Mouse (Mus musculus): ENCODE data around the gene Ndrg2.

Gene Ndrg2

DNA sequence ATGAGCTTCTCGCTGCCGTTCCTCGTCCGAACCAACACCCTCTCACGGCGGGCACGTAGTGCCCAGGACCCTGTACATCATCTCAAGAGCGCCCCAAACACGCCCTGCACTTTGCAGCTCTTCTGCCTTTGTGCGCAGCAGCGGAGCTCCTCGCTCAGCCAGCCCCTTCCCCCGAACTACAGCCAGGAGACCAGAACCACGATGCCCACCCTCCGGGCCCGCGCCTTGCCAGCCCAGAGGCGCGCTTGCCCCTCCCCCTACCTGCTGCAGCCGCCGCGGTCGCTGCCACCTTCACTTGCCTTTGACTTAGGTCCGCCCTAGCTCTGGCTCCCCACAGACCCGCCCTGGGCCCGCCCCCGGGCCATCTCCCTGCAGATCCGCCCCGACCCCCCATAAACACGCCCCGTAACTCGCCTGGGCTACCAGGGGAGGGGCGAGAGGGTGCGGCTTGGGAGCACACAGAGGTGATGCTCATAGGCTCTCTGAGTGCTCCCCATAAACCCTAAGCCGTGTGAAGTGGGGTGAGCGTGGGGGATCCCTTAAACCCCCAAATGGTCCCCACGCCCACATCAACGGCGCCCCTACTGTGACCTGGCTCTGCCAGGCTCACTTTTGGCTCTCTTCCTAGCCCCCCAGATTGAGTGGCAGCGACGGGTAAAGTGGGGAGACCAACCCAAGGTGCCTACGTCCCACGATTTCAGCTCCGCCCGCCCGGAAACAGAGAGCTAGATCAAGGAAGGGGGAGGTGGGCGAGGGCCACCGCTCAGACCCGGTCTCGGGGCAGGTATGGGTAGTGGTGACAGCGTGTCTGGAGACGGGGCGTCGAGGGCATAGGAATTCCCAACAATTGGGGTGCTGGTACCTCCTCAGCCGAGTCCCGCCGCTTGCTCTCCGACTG, 647 bp downstream of the Ndrg2 start:
- DNase-seq (ENCODE audit: low spot score), result peak; percentile 93

DNA sequence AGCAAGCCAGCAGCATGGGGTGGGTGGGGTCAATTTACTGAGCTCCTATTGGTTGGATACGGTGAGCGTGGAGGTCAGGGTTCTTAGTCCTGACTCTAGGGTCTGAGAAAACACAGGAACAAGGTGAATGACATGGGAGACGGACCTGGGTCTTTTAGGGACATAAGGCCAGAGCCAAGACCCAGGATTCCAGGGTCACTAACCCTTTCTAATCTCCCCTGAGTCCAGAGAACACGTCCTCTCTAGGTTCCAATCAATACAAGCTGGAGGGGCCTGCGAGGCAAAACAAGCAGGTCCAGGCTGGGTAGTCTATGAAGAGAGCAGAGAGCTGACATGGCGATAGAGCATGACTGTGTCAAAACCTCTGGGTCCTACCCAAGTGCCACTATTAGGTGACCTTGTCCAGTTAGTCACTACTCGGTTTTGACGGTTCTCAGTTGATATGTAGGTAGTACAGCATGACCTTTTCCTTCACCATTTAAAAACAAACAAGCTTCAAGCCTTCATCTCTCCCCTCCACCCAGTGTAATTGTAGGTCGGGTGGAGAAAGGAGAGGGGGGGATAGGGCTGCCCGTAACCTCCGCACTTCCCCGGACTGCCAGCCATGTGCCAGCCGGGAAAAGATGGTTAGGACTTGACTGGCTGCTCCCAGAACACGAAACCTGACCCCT, 1.4 kb downstream of the Ndrg2 start:
- no peak for DNase-seq (ENCODE audit: low spot score)

DNA sequence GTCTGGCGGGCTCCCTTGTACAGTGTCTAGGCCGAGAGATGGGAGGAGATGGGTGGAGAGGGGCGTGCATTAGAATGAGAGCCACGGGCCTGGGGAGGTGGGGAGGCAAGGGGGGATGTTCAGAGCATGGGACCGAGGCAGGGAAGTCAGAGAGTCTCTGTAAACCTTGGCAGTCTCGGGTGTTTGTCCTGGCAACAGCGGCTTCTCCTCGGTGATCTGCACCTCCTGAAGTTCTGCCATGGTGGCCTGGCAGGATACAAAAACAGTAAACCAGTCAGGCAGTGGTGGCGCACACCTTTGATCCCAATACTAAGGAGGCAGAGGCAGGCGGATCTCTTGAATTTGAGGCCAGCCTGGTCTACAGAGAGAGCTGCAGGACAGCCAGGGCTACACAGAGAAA, 2.7 kb downstream of the Ndrg2 start:
- DNase-seq (ENCODE audit: low spot score), result no peak

DNA sequence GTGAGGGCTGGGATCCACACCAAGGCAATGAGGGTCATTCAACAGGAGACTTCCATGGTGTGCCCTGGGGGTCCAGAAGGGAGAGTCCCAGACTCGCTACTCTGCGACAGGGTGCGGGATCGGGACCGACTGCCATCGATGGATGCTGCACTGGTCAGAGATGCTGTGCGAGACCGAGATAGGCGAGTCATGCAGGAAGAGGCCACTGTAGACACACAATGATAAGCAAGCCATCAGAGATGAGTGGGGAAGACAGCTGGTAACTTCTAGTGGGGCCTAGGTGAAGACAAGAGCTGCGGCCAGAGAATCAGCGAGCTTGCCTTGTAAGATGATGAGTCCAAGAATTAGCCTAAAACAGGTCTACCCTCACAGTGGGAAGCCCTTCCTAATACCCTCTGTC, 7.9 kb downstream of the Ndrg2 start:
- DNase-seq (ENCODE audit: low spot score), result no peak

DNA sequence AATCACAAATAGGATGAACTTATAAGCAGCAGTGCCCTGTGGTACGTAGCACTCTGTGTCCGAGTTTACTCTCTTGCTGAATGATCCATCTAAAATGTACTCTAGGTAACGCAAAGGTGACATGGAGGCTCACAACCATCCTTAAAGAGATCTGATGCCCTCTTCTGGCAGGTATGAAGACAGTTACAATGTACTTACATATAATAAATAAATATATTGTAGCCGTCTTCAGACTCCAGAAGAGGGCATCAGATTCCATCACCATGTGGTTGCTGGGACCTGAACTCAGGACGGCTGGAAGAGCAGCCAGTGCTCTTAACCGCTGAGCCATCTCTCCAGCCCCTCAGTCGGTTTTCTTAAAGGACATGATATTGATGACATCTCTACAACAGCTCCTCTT, 9.3 kb downstream of the Ndrg2 start:
- DNase-seq (ENCODE audit: low spot score), result no peak

DNA sequence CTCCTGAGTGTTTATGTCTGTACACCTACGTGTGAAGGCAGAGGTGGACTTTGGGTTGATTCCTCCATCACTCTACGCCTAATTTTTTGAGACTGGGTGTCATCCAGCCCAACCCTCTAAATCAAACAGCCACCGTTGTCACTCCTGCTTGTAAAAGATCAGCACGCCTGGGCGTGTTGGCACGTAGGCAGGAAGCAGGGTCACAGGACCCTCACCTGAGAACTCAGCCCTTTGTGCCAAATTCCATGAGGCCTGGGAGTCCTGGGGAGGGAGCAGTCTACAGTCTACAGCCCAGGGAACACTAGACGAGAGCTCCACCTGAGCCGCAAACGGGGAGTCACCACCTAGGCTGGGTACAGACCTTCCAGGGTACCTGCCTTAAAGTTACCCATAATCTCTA, 10.2 kb downstream of the Ndrg2 start:
- DNase-seq (ENCODE audit: low spot score), result peak; percentile 50

DNA sequence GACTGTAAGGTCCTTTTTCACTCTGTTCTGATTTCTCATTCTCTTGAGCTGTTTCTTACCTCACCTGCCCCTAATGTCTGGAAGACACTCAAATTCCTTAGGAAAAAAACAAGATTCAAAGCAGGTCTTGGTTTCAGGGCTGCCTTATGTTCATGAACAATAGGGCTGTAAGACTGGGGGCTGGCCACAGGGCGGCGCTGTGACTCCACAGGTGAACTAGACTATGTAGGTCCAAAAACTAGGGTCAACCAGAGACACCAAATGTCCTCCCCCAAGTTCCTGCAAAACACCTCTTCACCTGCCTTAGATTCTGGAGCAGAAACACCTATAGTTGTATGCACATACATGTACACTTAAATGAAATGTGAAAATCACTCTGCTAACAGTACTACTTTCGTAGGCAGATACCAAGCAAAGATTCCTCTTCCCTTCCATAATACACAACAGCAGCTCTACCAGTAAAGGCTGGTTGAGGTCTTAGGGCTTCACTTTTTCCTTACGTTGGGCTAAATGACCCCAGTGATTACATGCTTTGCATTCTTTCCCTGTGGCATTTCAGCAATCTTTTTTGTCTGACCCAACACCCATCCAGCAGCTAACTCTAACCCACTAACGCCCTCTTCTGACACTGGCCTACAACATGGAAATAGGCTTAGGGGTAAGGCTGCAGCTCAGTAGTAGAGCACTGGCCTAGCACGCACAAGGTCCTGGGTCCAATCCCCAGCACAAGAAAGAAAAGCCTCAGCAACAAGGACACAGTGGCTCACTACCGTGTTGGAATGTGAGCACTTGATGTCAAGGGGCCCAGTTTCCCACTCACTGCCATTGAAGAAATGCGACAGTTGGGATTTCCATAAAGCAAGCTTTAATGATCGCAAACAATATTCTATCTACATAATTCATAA, 10.9 kb downstream of the Ndrg2 start:
- peak; percentile 85 for DNase-seq (ENCODE audit: low spot score)

DNA sequence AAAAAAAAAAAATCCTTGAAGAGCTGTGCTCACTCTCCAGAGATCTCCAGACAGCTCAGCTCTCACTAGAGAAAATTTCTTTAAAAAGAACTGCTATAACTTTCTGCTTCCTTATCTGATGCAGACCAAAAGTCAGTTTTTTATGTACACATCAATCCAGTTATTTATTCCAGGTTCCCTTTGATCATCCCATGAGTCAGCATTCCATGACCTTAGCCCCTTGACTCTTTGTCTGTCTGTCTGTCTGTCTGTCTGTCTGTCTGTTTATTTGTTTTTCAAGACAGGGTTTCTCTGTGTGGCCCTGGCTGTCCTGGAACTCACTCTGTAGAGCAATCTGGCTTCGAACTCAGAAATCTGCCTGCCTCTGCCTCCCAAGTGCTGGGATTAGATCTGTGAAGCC, 14.6 kb downstream of the Ndrg2 start:
- DNase-seq (ENCODE audit: low spot score), result no peak

DNA sequence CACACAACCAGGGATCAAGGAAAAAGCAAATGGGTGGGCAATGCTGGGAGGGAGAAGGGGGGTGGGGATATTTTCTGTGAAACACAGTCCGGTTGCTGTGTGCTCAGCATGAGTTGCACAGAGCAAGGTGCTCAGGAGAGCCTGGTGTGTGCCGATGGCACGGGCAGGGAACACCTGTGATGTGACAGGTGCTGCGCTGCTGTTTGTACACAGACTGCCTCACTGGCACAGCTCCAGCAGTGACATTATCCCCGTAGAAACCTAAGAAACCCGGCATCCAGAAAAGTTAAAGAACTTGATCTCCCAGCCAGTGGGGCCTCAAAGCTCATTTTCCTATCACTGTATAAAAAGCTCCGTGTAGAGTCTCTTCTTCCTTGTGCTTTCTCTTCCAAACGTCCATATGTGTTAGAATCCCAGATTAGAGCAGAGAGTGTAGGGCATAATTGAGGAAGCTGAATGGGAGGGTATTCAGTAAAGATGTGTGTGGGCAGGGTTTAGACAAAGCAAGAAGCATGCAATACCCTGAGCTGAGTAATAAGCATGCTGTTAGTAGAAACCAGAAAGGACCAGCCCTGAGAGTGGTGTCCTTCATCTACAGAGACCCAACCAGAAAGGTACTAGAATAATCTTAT, 17.3 kb downstream of the Ndrg2 start:
- no peak for DNase-seq (ENCODE audit: low spot score)

DNA sequence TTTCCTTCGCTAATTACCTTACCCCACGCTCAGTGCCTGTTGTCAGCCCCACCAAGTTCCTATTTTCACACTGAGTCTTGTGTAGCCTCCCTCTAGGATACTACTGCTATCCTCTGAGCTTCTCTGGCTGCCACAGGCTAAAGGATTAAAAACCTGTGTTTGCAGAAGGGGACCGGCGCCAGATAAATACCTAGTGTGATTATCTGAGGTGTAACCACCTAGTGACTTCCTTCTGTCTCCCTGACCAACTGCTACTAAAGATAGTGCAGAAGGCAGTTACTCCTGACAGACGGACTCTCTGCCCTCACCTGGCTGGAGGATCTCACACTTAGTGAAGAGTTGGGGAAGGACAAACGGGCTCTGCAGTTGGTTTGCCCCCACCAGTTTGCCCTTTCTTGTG, 17.9 kb downstream of the Ndrg2 start:
- no peak for DNase-seq (ENCODE audit: low spot score)

DNA sequence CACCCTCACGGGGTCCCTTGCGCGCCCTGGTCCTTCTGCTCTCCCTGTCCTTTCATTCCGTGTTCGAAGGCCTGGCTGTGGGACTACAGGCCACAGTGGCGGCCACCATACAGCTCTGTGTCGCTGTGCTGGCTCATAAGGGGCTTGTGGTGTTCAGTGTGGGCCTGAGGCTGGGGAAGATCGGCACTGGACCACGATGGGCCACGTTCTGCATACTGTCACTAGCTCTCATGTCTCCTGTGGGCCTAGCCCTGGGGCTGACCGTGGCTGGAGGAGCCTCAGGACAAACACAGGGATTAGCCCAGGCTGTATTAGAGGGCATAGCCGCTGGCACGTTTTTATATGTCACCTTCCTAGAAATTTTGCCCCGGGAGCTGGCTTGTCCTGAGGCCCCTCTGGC, 18.9 kb downstream of the Ndrg2 start:
- DNase-seq (ENCODE audit: low spot score), result no peak

DNA sequence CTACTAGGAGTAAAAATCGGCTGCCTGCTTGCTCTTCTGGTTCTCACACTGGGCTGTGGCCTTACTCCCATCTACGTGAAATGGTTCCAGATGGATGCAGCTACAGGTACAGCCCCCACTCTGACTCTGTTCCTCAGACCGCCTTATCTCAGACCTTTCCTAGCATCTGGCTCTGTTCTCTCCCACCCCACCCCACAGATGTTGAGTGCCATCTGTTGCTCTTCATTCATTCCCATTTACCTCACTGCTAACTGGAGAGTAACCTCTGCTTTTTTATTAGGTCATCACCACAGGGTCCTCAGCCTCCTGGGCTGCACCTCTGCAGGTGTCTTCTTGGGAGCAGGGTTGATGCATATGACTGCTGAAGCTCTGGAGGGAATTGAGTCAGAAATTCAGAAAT, 20.1 kb downstream of the Ndrg2 start:
- no peak for DNase-seq (ENCODE audit: low spot score)

DNA sequence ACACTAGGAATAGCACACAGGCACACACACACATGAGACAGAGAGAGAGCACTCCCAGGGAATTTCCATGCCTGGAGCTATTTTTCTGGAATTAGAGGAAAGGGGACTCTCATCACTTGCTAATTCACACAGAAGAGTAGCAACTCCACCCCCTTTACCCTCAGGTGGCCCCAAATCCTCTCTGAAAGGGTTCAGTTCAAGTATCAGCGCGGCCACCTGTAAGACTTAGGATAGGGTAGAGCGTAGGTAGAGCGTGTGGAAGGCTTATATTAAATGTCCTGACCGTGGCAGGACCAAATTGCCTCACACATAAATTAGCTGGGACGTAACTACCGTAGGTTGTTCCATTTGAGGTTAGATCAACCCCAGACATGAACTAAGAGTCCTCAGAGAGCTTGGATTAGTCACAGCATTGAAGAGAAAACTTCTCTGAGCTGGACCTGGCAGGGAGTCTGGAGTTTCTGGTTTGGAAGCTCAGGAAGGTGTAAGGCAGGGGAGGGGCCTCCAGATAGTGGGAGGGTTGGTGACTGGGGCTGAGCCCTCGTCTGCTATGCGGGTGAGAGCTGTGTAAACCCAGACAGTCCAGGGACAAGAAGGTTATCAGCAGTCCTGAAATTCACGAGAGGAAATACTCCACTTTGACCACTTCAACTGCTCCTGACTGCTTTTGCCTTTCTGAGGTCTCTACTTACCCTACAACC, 20.7 kb downstream of the Ndrg2 start:
- DNase-seq (ENCODE audit: low spot score), result peak; percentile 42

DNA sequence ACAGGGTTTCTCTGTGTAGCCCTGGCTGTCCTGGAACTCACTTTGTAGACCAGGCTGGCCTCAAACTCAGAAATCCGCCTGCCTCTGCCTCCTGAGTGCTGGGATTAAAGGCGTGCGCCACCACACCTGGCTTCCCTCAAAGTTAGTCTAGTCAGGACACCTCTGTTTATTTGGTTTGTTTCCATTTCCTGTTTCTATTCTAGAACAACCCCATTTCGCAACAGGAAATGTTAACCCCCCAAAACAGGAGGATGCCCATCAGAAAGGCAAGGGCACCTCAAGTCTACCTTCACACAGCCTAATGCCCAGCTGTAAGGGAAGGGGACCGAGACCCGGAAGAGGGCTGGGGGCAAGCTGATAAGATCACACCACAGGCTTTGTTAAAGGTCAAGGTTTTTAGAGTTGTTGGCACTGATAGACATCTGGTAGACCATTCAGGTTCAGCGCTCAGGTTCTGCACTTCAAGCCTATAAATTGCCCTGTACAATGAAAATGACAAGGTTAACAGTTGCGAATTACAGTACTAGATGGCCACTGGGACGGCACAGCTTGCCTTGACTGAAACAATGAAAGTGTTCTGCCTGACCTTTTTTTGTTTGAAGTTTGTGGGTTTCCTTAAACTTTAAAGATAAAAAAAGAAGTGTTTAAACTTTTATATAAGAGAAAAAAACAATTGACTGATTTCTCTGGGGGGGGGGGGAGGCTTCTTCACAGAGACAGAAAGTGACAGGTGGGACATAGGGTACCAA, 21.6 kb downstream of the Ndrg2 start, which contains the start of gene Slc39a2:
Slc39a2 (plus strand) TSS at position 699 of the 749 bp plus-strand sequence.
- DNase-seq (ENCODE audit: low spot score), result no peak

DNA sequence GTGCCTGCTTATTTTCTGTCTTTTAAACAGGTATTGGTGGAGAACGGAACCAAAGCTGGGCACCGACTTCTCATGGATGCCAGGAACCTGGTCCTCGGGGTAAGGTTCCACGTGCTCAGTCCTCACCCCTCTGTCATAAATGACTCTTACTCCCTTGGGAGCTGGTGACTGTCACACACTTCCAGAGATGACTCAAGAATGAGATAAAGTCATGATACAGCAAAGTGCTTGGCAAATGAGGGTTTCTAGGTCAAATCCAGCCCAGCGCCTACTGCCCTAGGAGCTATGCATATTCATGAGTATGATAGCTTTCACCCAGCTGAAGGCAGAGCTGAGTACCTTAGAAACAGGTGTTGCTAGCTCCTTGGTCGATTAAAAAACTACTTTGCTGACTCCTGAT, 24.1 kb downstream of the Ndrg2 start:
- no peak for DNase-seq (ENCODE audit: low spot score)

DNA sequence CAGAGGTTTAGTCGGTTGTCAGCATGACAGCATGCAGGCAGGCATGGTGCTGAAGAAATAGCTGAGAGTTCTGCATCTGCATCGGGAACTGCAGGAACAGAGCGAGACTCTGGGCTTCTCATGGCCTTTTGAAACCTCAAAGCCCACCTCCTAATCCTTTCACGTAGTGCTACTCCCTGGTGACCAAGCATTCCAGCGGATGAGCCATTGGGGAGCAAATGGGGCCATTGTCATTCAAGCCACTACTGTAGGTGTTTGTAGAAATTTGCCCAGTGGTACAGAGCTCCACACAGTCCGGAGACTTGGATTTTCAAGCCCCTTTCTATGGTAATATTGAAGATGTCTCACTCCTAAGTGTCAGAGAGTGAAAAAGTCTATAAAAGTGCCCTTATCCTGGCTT, 27.9 kb downstream of the Ndrg2 start:
- DNase-seq (ENCODE audit: low spot score), result no peak

DNA sequence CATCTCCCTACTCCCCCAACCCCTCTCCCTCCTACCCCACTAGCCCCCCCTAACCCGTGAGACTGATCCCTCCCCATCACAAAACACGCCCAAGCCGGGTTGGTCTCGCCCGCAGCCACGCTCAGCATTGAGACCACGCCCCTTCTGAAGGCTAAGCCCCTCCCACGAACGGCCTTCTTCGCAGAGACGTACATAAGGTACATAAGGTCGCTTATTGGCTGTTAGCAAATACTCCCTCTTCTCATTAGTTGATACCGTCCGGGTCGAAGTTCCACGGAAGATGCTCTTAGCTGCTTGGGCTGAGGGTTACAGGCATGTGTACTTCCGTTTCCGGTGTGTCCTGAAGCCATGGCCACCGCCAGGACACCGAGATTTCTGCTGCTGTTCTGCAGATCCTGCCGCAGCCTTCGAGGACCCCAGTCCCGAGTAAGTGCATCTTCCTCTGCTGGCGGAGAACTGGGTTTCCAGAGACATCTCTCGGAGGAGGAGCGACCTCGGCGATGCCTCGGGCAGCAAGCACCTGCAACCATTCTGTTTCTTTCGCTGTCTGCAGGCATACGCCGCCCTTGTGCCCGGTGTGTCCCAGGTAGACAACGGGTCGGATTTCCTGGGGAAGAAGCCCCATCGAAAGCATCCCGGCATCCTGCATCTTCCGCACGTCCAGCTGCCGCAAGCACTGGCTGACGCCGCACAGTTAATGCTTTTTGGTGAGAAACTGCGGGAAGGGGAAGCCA, 29.2 kb downstream of the Ndrg2 start, which contains the start of gene Mettl17:
Mettl17 (plus strand) TSS at position 245 of the 734 bp plus-strand sequence.
- DNase-seq (ENCODE audit: low spot score), result peak; percentile 97

DNA sequence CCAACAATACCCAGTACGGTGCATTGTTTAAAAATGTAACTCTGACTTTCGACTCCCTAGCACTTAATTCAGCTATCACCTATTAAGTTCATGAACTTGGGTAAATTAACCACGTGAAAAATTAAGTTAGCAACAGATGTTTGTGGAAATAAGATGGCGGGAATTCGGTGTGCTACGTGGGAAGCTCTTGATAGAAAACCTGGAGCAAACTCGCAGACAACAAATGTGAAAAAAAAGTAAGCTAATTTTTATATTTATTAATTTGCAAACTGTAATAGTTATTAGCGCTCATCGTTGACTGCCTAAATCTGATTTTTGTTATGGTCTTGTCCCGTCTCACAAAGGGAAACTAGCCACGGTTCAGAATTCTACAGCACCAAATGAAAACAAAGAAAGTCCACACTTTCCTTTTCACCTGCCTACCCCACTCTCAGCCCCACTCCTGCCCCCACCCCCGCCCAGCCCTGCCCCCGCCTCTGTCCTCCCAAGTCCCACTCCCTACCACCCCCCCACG, 29.9 kb downstream of the Ndrg2 start:
- DNase-seq (ENCODE audit: low spot score), result no peak

DNA sequence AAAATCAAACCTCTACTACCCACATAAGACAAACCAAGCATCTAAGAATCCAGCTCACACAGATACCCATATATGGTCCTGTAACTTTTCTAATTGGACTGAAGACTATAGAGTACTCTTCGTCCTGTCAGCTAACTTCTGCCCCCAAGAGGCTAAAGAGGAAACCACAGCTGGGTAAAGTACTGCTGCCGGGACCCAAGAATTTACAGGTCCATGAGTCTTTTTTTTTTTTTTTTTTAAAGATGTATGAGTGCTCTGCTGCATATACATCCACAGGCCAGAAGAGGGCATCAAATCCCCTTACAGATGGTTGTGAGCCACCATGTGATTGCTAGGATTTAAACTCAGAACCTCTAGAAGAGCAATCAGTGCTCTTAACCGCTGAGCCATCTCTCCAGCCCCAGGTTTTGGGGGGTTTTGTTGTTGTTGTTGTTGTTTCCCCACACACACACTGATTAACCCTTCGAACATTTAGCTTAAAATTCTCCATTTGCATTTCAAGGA, 30.4 kb downstream of the Ndrg2 start:
- DNase-seq (ENCODE audit: low spot score), result peak; percentile 89

Measured in urinary bladder, postnatal 14 days (tissue).